Mouse (Mus musculus) limb, embryonic 10.5 days (tissue): ENCODE data around the gene Msgn1. TPM values are rescaled to one million over a fixed set of nuclear protein-coding genes. Genes with fewer than 3 reads are reported as not detected.

Experiments
- DNase-seq: peaks from one replicate; pipeline ENCODE4 v3.0.0-alpha.2; 2017; ENCODE audit warnings: low spot score
- H3K27ac ChIP-seq: fragments of 300-500 bp; sonication (generic); 2 replicates; pipeline ENCODE4 v1.5.1; 2016; ENCODE audit warnings: mild to moderate bottlenecking
- H3K27me3 ChIP-seq: fragments of 300-500 bp; sonication (generic); 2 replicates; pipeline ENCODE4 v1.6.1; 2016; ENCODE audit warnings: low read depth, mild to moderate bottlenecking; ENCODE audit not compliant: poor library complexity, severe bottlenecking
- H3K36me3 ChIP-seq: fragments of 300-500 bp; sonication (generic); 2 replicates; pipeline ENCODE4 v1.6.1; 2016; ENCODE audit warnings: mild to moderate bottlenecking, moderate library complexity
- H3K4me1 ChIP-seq: fragments of 300-500 bp; sonication (generic); 2 replicates; pipeline ENCODE4 v1.6.1; 2016
- H3K4me3 ChIP-seq: fragments of 300-500 bp; sonication (generic); 2 replicates; pipeline ENCODE4 v1.5.1; 2016; ENCODE audit warnings: mild to moderate bottlenecking, moderate library complexity
- H3K9me3 ChIP-seq: fragments of 300-500 bp; sonication (generic); replicated peaks from 2 replicates; pipeline ENCODE4 v1.6.1; 2016; ENCODE audit warnings: mild to moderate bottlenecking
- WGBS: fragments of 180-500 bp; shearing (Covaris S2); methylation state at CpG from one replicate; pipeline ENCODE4 v1.1.7; 2016; 5-methylcytosine and 5-hydroxymethylcytosine counted together
- polyA plus RNA-seq: library from polyadenylated mRNA; unstranded; fragments of >200 nt; fragmentation: Nextera tagmentation; extraction: Ambion mirVana; gene quantifications from 2 replicates; pipeline ENCODE4 v1.2.1, GENCODE M21; 2016

The Msgn1 gene
- polyA plus RNA-seq, 1 experiment from 2014 or later, result not detected

DNA sequence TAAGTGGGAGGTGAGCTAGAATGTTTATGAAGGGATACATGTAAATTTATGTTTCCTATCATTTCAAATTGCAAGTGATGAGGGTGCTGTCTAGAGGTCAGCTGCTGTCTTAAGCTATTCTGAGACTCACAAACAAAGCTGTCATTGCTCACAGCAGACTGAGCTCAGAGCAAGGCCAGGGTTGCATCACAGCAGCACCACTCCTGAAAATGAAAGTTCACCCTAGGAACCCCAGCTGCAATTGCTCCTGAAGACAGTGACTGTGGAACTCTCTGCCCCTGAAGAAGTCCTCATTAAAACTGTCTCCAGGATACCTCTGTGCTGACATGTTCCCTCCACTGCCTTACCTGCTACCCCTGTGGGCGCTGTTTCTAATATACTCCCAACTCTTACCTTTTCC lies 13.7 kb downstream of the Msgn1 start:
- Histone ChIP-seq H3K27ac (no peak overlapping the region), H3K4me3 (no peak overlapping the region), H3K4me1 (peaks cover 11% of the 10 kb centered on the region), H3K27me3 (no peaks in the 10 kb centered on the region), H3K36me3 (no peaks in the 10 kb centered on the region), H3K9me3 (no peaks in the 10 kb centered on the region)
- no peak for DNase-seq
- 94% methylated on average over 1 of the region's 1 CpGs for WGBS

DNA sequence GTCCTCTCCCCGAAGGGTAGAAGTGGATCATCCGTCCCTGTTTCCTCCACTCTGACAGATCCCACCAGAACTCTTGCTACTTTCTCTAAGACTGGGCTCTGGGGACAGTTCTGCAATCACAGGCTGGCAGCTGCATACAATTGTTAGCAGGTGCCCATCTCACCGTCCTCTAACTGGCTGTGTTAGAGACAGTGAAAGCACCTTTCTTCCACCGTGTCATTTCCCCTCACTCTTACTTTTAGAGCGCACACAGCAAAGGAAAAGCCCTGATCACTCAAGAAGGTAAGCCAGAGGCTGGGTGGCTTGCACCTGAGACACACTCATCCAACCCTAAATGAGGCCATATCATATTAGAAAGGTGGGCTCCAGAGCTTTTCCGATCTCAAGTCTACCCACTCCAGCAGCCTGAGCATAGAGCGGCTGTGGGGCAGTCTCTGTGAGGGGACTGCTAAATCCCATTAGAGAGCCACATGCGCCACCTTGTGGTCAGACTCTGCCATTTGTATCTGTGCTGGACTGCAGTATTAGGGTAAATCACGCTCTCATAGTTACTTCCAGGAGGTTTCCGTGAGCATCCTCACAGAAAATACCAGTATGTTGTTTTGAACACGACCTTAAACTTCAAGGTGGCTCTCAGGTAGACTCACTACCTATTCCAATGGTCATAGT lies 30.2 kb downstream of the Msgn1 start:
- H3K36me3 ChIP-seq, result no peaks in the 10 kb centered on the region
- DNase-seq, result peak; percentile 92
- WGBS, result 34% methylated on average over 11 of the region's 11 CpGs
- H3K9me3 ChIP-seq, result no peaks in the 10 kb centered on the region
- 0 out of 2 replicates have a peak, but pooled peaks cover 5% of the 10 kb centered on the region for H3K4me1 ChIP-seq
- H3K27me3 ChIP-seq, result peaks cover 7% of the 10 kb centered on the region; the same call in 1 of the 2 replicates
- no peak overlapping the region for H3K27ac ChIP-seq
- no peak overlapping the region for H3K4me3 ChIP-seq

DNA sequence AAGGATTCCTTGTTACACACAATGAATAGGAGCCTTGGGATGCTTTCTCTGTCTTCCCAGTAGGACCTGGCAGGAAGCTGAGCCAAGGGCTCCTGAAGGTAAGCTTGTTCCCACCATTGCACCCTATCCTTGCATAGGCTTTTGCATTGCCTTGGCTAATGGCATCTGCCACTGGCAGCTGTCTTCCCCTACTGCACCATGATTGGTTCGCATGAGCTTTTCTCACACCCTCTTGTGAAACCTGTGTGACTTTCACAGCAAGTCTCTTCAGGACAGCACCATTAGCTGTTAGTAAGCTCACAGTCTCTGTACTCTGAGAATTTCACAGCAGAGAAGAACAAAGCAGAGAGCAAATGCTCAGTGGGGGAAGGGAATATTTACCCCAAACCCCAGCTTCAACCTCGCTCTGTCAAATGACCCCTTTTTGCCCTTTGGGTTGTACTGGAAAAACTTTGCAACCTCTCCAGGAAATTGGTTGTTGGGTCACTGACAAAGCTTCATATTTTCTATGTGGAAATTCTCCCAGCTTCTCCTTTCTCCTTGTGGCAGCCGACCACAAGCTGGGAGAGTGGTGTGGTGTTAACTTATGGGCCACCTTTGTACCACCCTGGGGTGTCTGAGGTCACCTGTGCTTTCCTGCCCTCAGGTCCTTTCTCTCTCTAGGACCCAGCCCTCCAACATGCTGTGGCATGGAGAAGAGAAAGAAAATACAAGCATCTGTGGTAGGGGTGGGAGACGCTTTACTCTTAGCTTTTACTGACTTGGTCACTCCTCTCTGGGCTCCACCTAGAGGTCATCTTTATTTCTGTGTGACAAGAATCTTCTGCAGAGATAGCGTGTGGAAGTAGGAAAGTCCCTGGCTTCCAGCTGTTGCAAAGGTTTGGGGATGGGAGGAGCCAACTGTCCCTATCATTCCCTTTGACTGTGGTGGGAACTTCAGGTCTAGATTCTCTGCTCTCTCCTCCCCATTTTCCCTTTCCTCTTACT lies 31.1 kb downstream of the Msgn1 start:
- DNase-seq, result no peak
- Histone ChIP-seq H3K4me3 (no peak overlapping the region), H3K27ac (no peak overlapping the region), H3K9me3 (no peaks in the 10 kb centered on the region), H3K4me1 (0 out of 2 replicates have a peak, but pooled peaks cover 5% of the 10 kb centered on the region), H3K36me3 (no peaks in the 10 kb centered on the region), H3K27me3 (peaks cover 7% of the 10 kb centered on the region; the same call in 1 of the 2 replicates)
- 29% methylated on average over 5 of the region's 5 CpGs for WGBS

DNA sequence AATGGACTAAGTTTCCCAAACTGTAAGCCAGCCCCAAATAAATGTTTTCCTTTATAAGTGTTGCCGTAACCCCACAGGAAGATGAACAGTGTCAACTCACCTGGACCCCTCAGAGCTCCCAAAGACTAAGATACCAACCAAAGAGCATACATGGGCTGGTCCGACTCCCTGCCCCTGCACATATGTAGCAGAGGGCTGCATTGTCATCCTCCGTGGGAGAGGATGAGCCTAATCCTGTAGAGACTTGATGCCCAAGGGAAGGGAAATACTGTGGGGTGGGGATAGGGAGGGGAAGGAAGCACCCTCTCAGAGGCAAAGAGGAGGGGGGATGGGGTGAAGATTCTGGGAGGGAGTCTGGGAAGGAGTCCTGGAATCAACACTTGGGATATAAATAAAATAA lies 50.1 kb downstream of the Msgn1 start:
- Histone ChIP-seq H3K4me1 (no peaks in the 10 kb centered on the region), H3K9me3 (no peaks in the 10 kb centered on the region), H3K4me3 (no peak overlapping the region), H3K27me3 (no peaks in the 10 kb centered on the region; the same call in 1 of the 2 replicates), H3K27ac (no peak overlapping the region), H3K36me3 (no peaks in the 10 kb centered on the region)
- DNase-seq, result no peak
- WGBS, result 93% methylated on average over 3 of the region's 3 CpGs

Other genes with a start within 250 kb of the Msgn1 start
- gene Kcns3, start 57.9 kb downstream of the Msgn1 start, polyA plus RNA-seq, result 0.18 and 0.28 TPM in 2 replicates
- gene Gen1, start 56.8 kb upstream of the Msgn1 start, polyA plus RNA-seq, result 21.9 and 23.1 TPM in 2 replicates
- gene Smc6, start 56.9 kb upstream of the Msgn1 start, polyA plus RNA-seq, result 137 and 143 TPM in 2 replicates
- 0.45 and 0.78 TPM in 2 replicates for gene Vsnl1, start 227.6 kb upstream of the Msgn1 start, polyA plus RNA-seq
- gene Rad51ap2, start 247.1 kb upstream of the Msgn1 start, polyA plus RNA-seq, result 0.04 and 0.21 TPM in 2 replicates